In genomic region chr6:114285424-114285823, GRCm38 (mm10) we compare ENCODE assay signal across 21 mouse cellular contexts. TPM values are rescaled to one million over a fixed set of nuclear protein-coding genes. Genes with fewer than 3 reads are reported as not detected.
DNase-seq lines count a peak whose midpoint lies in the region; ATAC-seq and TF ChIP-seq lines count a peak whose summit lies in the region.
"Had no signal": no experiment of that assay in that cellular context is flagged by ENCODE, and none has a peak within 500 bp of the region (broad histone marks: within the 10 kb centered on the region; RNA-seq: fewer than 3 reads in every experiment).

No protein-coding gene starts in this region.

- 37% methylated on average over 4 of the region's 4 CpGs for WGBS in forebrain, embryonic 14.5 days
- 38% methylated on average over 4 of the region's 4 CpGs for WGBS in midbrain, embryonic 15.5 days

- no peaks in the 10 kb centered on the region for H3K9me3 ChIP-seq in ES-E14 (ENCODE audit: control insufficient read depth, insufficient read depth, low read depth, low read length)
- no peaks in the 10 kb centered on the region for H3K9me3 ChIP-seq in forebrain, embryonic 14.5 days (replicated peaks; ENCODE audit: control insufficient read depth, low read length)
- H3K9me3 ChIP-seq in midbrain, embryonic 15.5 days = no peaks in the 10 kb centered on the region
- H3K9me3 ChIP-seq: lung, embryonic 15.5 days had no signal

- H3K4me3 ChIP-seq in layer of hippocampus, adult 2 months = peak overlapping the region; percentile 64; the same call in 1 of the 2 replicates
- no peak overlapping the region for H3K4me3 ChIP-seq in ES-E14 (ENCODE audit: insufficient read depth in 1 of 2, low read depth in 1 of 2, low read length in 2 of 2, poor library complexity in 1 of 2, severe bottlenecking in 1 of 2)
- H3K4me3 ChIP-seq in forebrain, embryonic 14.5 days (ENCODE audit: low read depth, low read length) = no peak overlapping the region
- peak overlapping the region; percentile 78 for H3K4me3 ChIP-seq in midbrain, embryonic 15.5 days
- H3K4me3 ChIP-seq: lung, embryonic 15.5 days; myocyte had no signal

- in situ Hi-C loops in ES-E14 (cut with MboI; ENCODE audit: low sequenced_read_pairs in 2 of 2, unreplicated experiment in 2 of 2) = no loop called here

- H3K4me2 ChIP-seq in forebrain, embryonic 14.5 days (ENCODE audit: low read length) = peak overlapping the region; percentile 62
- peak overlapping the region; percentile 62 for H3K4me2 ChIP-seq in midbrain, embryonic 15.5 days
- H3K4me2 ChIP-seq: liver, embryonic 11.5 days; lung, embryonic 15.5 days had no signal

- no peak for ATAC-seq in forebrain, embryonic 14.5 days
- ATAC-seq in midbrain, embryonic 15.5 days (replicated peaks) = no peak
- ATAC-seq: intestine, embryonic 16.5 days had no signal

- peak overlapping the region; percentile 90 for H3K27ac ChIP-seq in layer of hippocampus, adult 2 months
- H3K27ac ChIP-seq in ES-E14 (ENCODE audit: insufficient read depth, low read depth, low read length, poor library complexity, severe bottlenecking) = no peak overlapping the region
- no peak overlapping the region; the same call in 1 of the 2 replicates for H3K27ac ChIP-seq in forebrain, embryonic 14.5 days (ENCODE audit: low read depth, low read length)
- peak overlapping the region; percentile 49; the same call in 1 of the 2 replicates for H3K27ac ChIP-seq in midbrain, embryonic 15.5 days
- H3K27ac ChIP-seq: lung, embryonic 15.5 days had no signal

- no peak for TF ChIP-seq CTCF in layer of hippocampus, adult 2 months (conservative IDR thresholded peaks at IDR 0.05)

- H3K27me3 ChIP-seq in forebrain, embryonic 14.5 days (replicated peaks; ENCODE audit: control insufficient read depth, insufficient read depth, low read length) = no peaks in the 10 kb centered on the region
- no peaks in the 10 kb centered on the region for H3K27me3 ChIP-seq in midbrain, embryonic 15.5 days (replicated peaks)

- H3K9ac ChIP-seq in ES-E14 (ENCODE audit: insufficient read depth, low read depth, low read length, poor library complexity, severe bottlenecking) = no peak overlapping the region
- 0 out of 2 replicates have a peak overlapping the region, but pooled peaks have one; percentile 4 for H3K9ac ChIP-seq in forebrain, embryonic 14.5 days (ENCODE audit: low read length)
- 0 out of 2 replicates have a peak overlapping the region, but pooled peaks have one; percentile 17 for H3K9ac ChIP-seq in midbrain, embryonic 15.5 days
- H3K9ac ChIP-seq: lung, embryonic 15.5 days had no signal

- H3K4me1 ChIP-seq in ES-E14 (ENCODE audit: control insufficient read depth in 2 of 2, insufficient read depth in 2 of 2, low read length in 2 of 2, poor library complexity in 1 of 2) = peaks cover 0 to 24% of the 10 kb centered on the region in 2 experiments; a peak in 2 of 4 replicates
- peaks cover 40% of the 10 kb centered on the region for H3K4me1 ChIP-seq in forebrain, embryonic 14.5 days (ENCODE audit: control insufficient read depth, insufficient read depth, low read length)
- H3K4me1 ChIP-seq in midbrain, embryonic 15.5 days = peaks cover 74% of the 10 kb centered on the region
- H3K4me1 ChIP-seq: lung, embryonic 15.5 days had no signal

- no peaks in the 10 kb centered on the region for H3K36me3 ChIP-seq in ES-E14 (ENCODE audit: control insufficient read depth, insufficient read depth, low read length, poor library complexity, severe bottlenecking)
- H3K36me3 ChIP-seq in forebrain, embryonic 14.5 days (ENCODE audit: control insufficient read depth, insufficient read depth, low read length) = peaks cover 3% of the 10 kb centered on the region
- no peaks in the 10 kb centered on the region for H3K36me3 ChIP-seq in midbrain, embryonic 15.5 days (replicated peaks)
- H3K36me3 ChIP-seq: lung, embryonic 15.5 days had no signal

- DNase-seq in layer of hippocampus, adult 2 months (ENCODE audit: low spot score in 2 of 2) = no peak
- no peak for DNase-seq in layer of hippocampus, adult 9-10 months (ENCODE audit: low spot score)
- DNase-seq in ES-E14 (ENCODE audit: low read depth, low spot score) = no peak
- no peak for DNase-seq in forebrain, embryonic 14.5 days (ENCODE audit: low spot score)
- DNase-seq in thymus, postnatal 4 days = no peak
- DNase-seq in testis, postnatal 14 days (ENCODE audit: low spot score) = no peak
- DNase-seq in lung, postnatal 10 days = no peak
- DNase-seq: cerebellum, adult 11 months; gastrocnemius, postnatal 14 days; kidney, postnatal 10 days; left cerebral cortex, postnatal 4 days; thymus, postnatal 25 days had no signal

TF ChIP-seq in ES-E14, 5 proteins besides CTCF, POLR2A, EP300 and RAD21:
- TF ChIP-seq ZC3H11A (IDR thresholded peaks at IDR 0.05; ENCODE audit: borderline replicate concordance, low read depth, low read length) = no peak
- peak; percentile 64; the same call in 1 of the 2 replicates for TF ChIP-seq ZNF384 (IDR thresholded peaks at IDR 0.05; ENCODE audit: low read depth, low read length)

RNA-seq across cellular contexts. Expression of gene Slc6a1, which starts 3.0 kb away (rescaled TPM):
- 100 to 1,000 TPM; 282 to 286 TPM for total RNA-seq in layer of hippocampus, adult 2 months (2021)
- total RNA-seq in ES-E14 (2012; rRNA removed) = 10.3 and 10.6 TPM in 2 replicates
- 74.0 and 95.1 TPM in 2 replicates for polyA plus RNA-seq in forebrain, embryonic 14.5 days (2014; fragmentation: Nextera tagmentation; extraction: Ambion mirVana)
- 145 and 155 TPM in 2 replicates for polyA plus RNA-seq in midbrain, embryonic 15.5 days (2015; fragmentation: Nextera tagmentation; extraction: Ambion mirVana)
- total RNA-seq: common myeloid progenitor, adult 5-6 weeks; megakaryocyte progenitor cell, adult 5-6 weeks had no signal
- polyA plus RNA-seq: heart, postnatal 0 days; intestine, embryonic 16.5 days; myocyte; stomach, embryonic 14.5 days had no signal

Comparison
In these comparisons a context has a peak if more than half of its experiments do, and no peak if none do; other contexts are left out.
1. H3K27ac ChIP-seq: peak in layer of hippocampus, adult 2 months (single experiment) and midbrain, embryonic 15.5 days (single experiment); none in ES-E14 (single experiment) and forebrain, embryonic 14.5 days (single experiment).
2. H3K4me3 ChIP-seq: peak in layer of hippocampus, adult 2 months (single experiment) and midbrain, embryonic 15.5 days (single experiment); none in ES-E14 (0 of 2) and forebrain, embryonic 14.5 days (single experiment).
3. RNA of gene Slc6a1, which starts 3.0 kb away (total RNA-seq): 282 to 286 TPM in layer of hippocampus, adult 2 months; 10.3 to 10.6 TPM in ES-E14; every median in the first group is over 10 times any median in the second.